Mouse (Mus musculus) MEL (cell line): ENCODE measurements around the gene Hps4. TPM values are rescaled to one million over a fixed set of nuclear protein-coding genes. Genes with fewer than 3 reads are reported as not detected.

Experiments
- DNase-seq: peaks from one replicate; pipeline ENCODE4 v3.0.0; 2011; ENCODE audit warnings: low read depth, low spot score
- H3K27ac ChIP-seq: 2 replicates; pipeline ENCODE4 v1.5.1; 2012; ENCODE audit warnings: low read depth, mild to moderate bottlenecking, control low read depth, low read length, moderate library complexity; ENCODE audit not compliant: control insufficient read depth
- H3K27me3 ChIP-seq, 2 experiments: fragments of 150-350 bp in 1 of 2; sonication (generic) in 1 of 2; 2 replicates each; pipeline ENCODE4 v1.6.1; 2012; ENCODE audit warnings: low read length in 2 of 2, mild to moderate bottlenecking in 2 of 2, improper control_type of control experiment in 1 of 2, moderate library complexity in 1 of 2; ENCODE audit not compliant: insufficient read depth in 2 of 2, control insufficient read depth in 1 of 2
- H3K36me3 ChIP-seq, 2 experiments: 2 replicates each; pipeline ENCODE4 v1.6.1; 2012 to 2014; ENCODE audit warnings: low read length in 2 of 2, improper control_type of control experiment in 1 of 2, inconsistent platforms in 1 of 2, mild to moderate bottlenecking in 1 of 2; ENCODE audit not compliant: insufficient read depth in 2 of 2, control insufficient read depth in 1 of 2
- H3K4me1 ChIP-seq, 2 experiments: fragments of 150-350 bp in 1 of 2; sonication (generic) in 1 of 2; 2 replicates each; pipeline ENCODE4 v1.6.1; 2012; ENCODE audit warnings: low read length in 2 of 2, improper control_type of control experiment in 1 of 2, mild to moderate bottlenecking in 1 of 2; ENCODE audit not compliant: insufficient read depth in 2 of 2, control insufficient read depth in 1 of 2
- H3K4me3 ChIP-seq, 2 experiments: fragments of 150-350 bp in 1 of 2; sonication (generic) in 1 of 2; 2 replicates each; pipeline ENCODE4 v1.5.1; 2012; ENCODE audit warnings: low read depth in 2 of 2, low read length in 2 of 2, mild to moderate bottlenecking in 2 of 2, moderate library complexity in 2 of 2, control low read depth in 1 of 2, improper control_type of control experiment in 1 of 2; ENCODE audit not compliant: control insufficient read depth in 1 of 2, insufficient read depth in 1 of 2
- H3K79me2 ChIP-seq: 2 replicates; pipeline ENCODE4 v1.6.1; 2012; ENCODE audit warnings: mild to moderate bottlenecking, low read length, moderate library complexity; ENCODE audit not compliant: control insufficient read depth, poor library complexity, insufficient read depth
- H3K9ac ChIP-seq: 2 replicates; pipeline ENCODE4 v1.6.1; 2012; ENCODE audit warnings: low read depth, mild to moderate bottlenecking, control low read depth, low read length, moderate library complexity; ENCODE audit not compliant: control insufficient read depth, poor library complexity, severe bottlenecking
- H3K9me3 ChIP-seq: fragments of 150-350 bp; sonication (generic); replicated peaks from 2 replicates; pipeline ENCODE4 v1.6.1; 2012; ENCODE audit warnings: mild to moderate bottlenecking, low read length, improper control_type of control experiment, moderate library complexity; ENCODE audit not compliant: insufficient read depth
- CHD1 ChIP-seq: IDR thresholded peaks from 2 replicates; pipeline ENCODE4 v1.6.1; 2012; ENCODE audit warnings: low read depth, mild to moderate bottlenecking, inconsistent platforms, low read length, improper control_type of control experiment
- CHD2 ChIP-seq: IDR thresholded peaks from 2 replicates; pipeline ENCODE4 v1.6.1; 2011; ENCODE audit warnings: low read length, improper control_type of control experiment
- CTCF ChIP-seq, 3 experiments: IDR thresholded peaks in 2 of 3; conservative IDR thresholded peaks in 1 of 3; 2 replicates each; pipeline ENCODE4 v1.5.1; 2011 to 2012; ENCODE audit warnings: low read length in 3 of 3, low read depth in 2 of 3, mild to moderate bottlenecking in 2 of 3, improper control_type of control experiment in 1 of 3, inconsistent platforms in 1 of 3, mixed read lengths in 1 of 3, moderate library complexity in 1 of 3; ENCODE audit not compliant: control insufficient read depth in 1 of 3, insufficient read depth in 1 of 3, poor library complexity in 1 of 3, severe bottlenecking in 1 of 3
- E2F4 ChIP-seq: IDR thresholded peaks from 2 replicates; pipeline ENCODE4 v1.6.1; 2011; ENCODE audit warnings: low read depth, low read length, improper control_type of control experiment, borderline replicate concordance
- EP300 ChIP-seq, 2 experiments: IDR thresholded peaks; 2 replicates each; pipeline ENCODE4 v1.6.1; 2011; ENCODE audit warnings: improper control_type of control experiment in 2 of 2, low read length in 2 of 2, low read depth in 1 of 2, mild to moderate bottlenecking in 1 of 2
- ETS1 ChIP-seq: IDR thresholded peaks from 2 replicates; pipeline ENCODE4 v1.6.1; 2012; ENCODE audit warnings: low read depth, mild to moderate bottlenecking, inconsistent platforms, low read length, improper control_type of control experiment, moderate library complexity
- GATA1 ChIP-seq: IDR thresholded peaks from 2 replicates; pipeline ENCODE4 v1.6.1; 2011; ENCODE audit warnings: low read depth, low read length, improper control_type of control experiment
- HCFC1 ChIP-seq: IDR thresholded peaks from 2 replicates; pipeline ENCODE4 v1.6.1; 2012; ENCODE audit warnings: low read depth, mild to moderate bottlenecking, inconsistent platforms, low read length, improper control_type of control experiment, moderate library complexity
- JUND ChIP-seq: IDR thresholded peaks from 2 replicates; pipeline ENCODE4 v1.6.1; 2011; ENCODE audit warnings: low read depth, mild to moderate bottlenecking, improper control_type of control experiment, low read length
- KAT2A ChIP-seq: conservative IDR thresholded peaks from 2 replicates; pipeline ENCODE4 v1.6.1; 2012; ENCODE audit warnings: low read depth, low read length, improper control_type of control experiment, inconsistent platforms
- MAX ChIP-seq: IDR thresholded peaks from 2 replicates; pipeline ENCODE4 v1.6.1; 2011; ENCODE audit warnings: low read length, improper control_type of control experiment
- MAZ ChIP-seq: IDR thresholded peaks from 2 replicates; pipeline ENCODE4 v1.6.1; 2012; ENCODE audit warnings: low read depth, mild to moderate bottlenecking, inconsistent platforms, low read length, improper control_type of control experiment
- MEF2A ChIP-seq: IDR thresholded peaks from 2 replicates; pipeline ENCODE4 v1.6.1; 2014; ENCODE audit warnings: low read depth, mild to moderate bottlenecking, inconsistent platforms, low read length, improper control_type of control experiment; ENCODE audit not compliant: poor library complexity, insufficient replicate concordance, severe bottlenecking; ENCODE audit errors: extremely low read depth
- MYB ChIP-seq: IDR thresholded peaks from 2 replicates; pipeline ENCODE4 v1.6.1; 2011; ENCODE audit warnings: mild to moderate bottlenecking, low read depth, low read length, improper control_type of control experiment
- MYC ChIP-seq: IDR thresholded peaks from 2 replicates; pipeline ENCODE4 v1.6.1; 2011; ENCODE audit warnings: low read depth, mild to moderate bottlenecking, low read length, improper control_type of control experiment, moderate library complexity
- NELFE ChIP-seq: IDR thresholded peaks from 2 replicates; pipeline ENCODE4 v1.6.1; 2011; ENCODE audit warnings: low read depth, low read length, improper control_type of control experiment
- NRF1 ChIP-seq: IDR thresholded peaks from 2 replicates; pipeline ENCODE4 v1.6.1; 2014; ENCODE audit warnings: low read depth, mild to moderate bottlenecking, inconsistent platforms, low read length, improper control_type of control experiment, moderate library complexity; ENCODE audit not compliant: poor library complexity, insufficient read depth, severe bottlenecking
- POLR2AphosphoS2 ChIP-seq: IDR thresholded peaks from 2 replicates; pipeline ENCODE4 v1.6.1; 2011; ENCODE audit warnings: low read length, improper control_type of control experiment
- POLR2AphosphoS5 ChIP-seq: IDR thresholded peaks from 2 replicates; pipeline ENCODE4 v1.6.1; 2012; ENCODE audit warnings: low read depth, borderline replicate concordance, mild to moderate bottlenecking, inconsistent platforms, low read length, moderate library complexity, mixed read lengths
- RAD21 ChIP-seq: IDR thresholded peaks from 2 replicates; pipeline ENCODE4 v1.6.1; 2011; ENCODE audit warnings: mild to moderate bottlenecking, low read depth, low read length, improper control_type of control experiment
- RCOR1 ChIP-seq: IDR thresholded peaks from 2 replicates; pipeline ENCODE4 v1.6.1; 2012; ENCODE audit warnings: low read depth, mild to moderate bottlenecking, inconsistent platforms, low read length, improper control_type of control experiment
- SIN3A ChIP-seq: IDR thresholded peaks from 2 replicates; pipeline ENCODE4 v1.6.1; 2012; ENCODE audit warnings: low read length, improper control_type of control experiment, inconsistent platforms
- SMC3 ChIP-seq: IDR thresholded peaks from 2 replicates; pipeline ENCODE4 v1.6.1; 2011; ENCODE audit warnings: low read depth, low read length, improper control_type of control experiment
- TAL1 ChIP-seq: IDR thresholded peaks from 2 replicates; pipeline ENCODE4 v1.6.1; 2012; ENCODE audit warnings: mild to moderate bottlenecking, inconsistent platforms, low read length, moderate library complexity, mixed read lengths
- TBP ChIP-seq: IDR thresholded peaks from 2 replicates; pipeline ENCODE4 v1.8.0; 2011; ENCODE audit warnings: low read depth, low read length, improper control_type of control experiment
- UBTF ChIP-seq: IDR thresholded peaks from 2 replicates; pipeline ENCODE4 v1.6.1; 2012; ENCODE audit warnings: low read depth, mild to moderate bottlenecking, inconsistent platforms, low read length, improper control_type of control experiment, moderate library complexity, borderline replicate concordance; ENCODE audit not compliant: insufficient read depth
- USF2 ChIP-seq, 2 experiments: IDR thresholded peaks; 2 replicates each; pipeline ENCODE4 v1.6.1; 2011 to 2012; ENCODE audit warnings: improper control_type of control experiment in 2 of 2, low read length in 2 of 2, borderline replicate concordance in 1 of 2, inconsistent platforms in 1 of 2, low read depth in 1 of 2, mild to moderate bottlenecking in 1 of 2; ENCODE audit not compliant: insufficient read depth in 1 of 2
- ZC3H11A ChIP-seq: IDR thresholded peaks from 2 replicates; pipeline ENCODE4 v1.6.1; 2012; ENCODE audit warnings: low read depth, mild to moderate bottlenecking, inconsistent platforms, low read length, improper control_type of control experiment
- ZKSCAN1 ChIP-seq: IDR thresholded peaks from 2 replicates; pipeline ENCODE4 v1.6.1; 2012; ENCODE audit warnings: low read depth, mild to moderate bottlenecking, inconsistent platforms, low read length, improper control_type of control experiment, moderate library complexity
- ZMIZ1 ChIP-seq: IDR thresholded peaks from 2 replicates; pipeline ENCODE4 v1.6.1; 2012; ENCODE audit warnings: low read depth, mild to moderate bottlenecking, inconsistent platforms, low read length, improper control_type of control experiment, moderate library complexity
- polyA plus RNA-seq, 2 experiments: library from polyadenylated mRNA; stranded (reverse) in 1 of 2; unstranded in 1 of 2; fragments of >175 nt in 1 of 2; fragments of >200 nt in 1 of 2; gene quantifications; 2 replicates each; pipeline versions ENCODE4 v1.2.1 to v1.2.4; 2012; ENCODE audit warnings: low replicate concordance in 2 of 2, low read depth in 1 of 2; ENCODE audit not compliant: insufficient read length in 2 of 2, insufficient read depth in 1 of 2, missing spikeins in 1 of 2
- total RNA-seq: library from RNA; depleted of rRNA; stranded (reverse); fragments of 300-350 nt; gene quantifications from 2 replicates; pipeline ENCODE4 v1.2.3, GENCODE M21; 2012

Gene Hps4
- total and polyA plus RNA-seq, 3 experiments = 37.1 to 41.7 TPM; not detected in 1

DNA sequence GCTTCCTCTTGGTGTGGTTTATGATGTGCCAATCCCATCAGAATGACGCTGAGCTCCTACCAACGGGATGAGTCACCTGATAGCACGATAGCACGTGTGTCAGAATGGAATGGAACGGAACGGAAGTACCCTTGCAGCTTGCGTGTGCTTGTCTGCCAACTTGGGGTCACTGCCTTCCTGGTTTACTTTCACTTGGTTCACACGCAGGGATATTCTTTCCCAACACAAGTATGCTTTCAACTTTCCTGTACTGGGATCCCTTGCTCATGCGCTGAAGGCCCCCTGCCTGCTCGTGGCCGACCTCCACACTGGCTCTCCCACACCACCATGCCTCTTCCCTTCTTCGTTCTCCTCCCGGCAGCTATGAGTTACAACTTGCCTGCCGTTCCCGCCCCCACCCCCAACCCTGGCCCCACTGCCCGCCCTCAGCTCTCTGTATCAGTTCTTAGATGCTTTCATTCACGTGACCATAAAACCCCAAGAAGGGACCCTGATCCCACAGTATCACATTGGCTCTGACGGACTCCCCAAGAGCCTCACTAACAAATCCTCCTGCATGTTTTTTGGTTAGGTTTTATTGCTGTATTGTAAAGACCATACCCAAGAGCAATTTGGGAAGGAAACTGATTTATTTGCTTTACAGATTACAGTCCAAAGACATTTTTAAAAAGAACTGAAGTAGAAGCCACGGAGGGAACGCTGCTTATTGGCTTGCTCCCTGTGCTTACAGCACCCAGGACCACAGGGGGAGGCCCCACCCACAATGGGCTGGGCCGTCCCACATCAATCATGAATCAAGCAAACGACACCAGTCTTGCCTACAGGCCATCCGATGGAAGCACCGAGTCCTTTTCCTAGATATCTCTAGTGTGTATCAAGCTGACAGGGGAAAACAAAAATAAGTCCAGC is 18.0 kb upstream of the Hps4 start (continued):
- TF ChIP-seq NRF1 (peak; percentile 48; the same call in 1 of the 2 replicates), CHD1 (no peak), MAX (peak; percentile 97), MYC (peak; percentile 99), MAZ (no peak), TBP (peak; percentile 51; the same call in 1 of the 2 replicates), E2F4 (no peak), CHD2 (no peak), CTCF (IDR thresholded peaks at IDR 0.05 in 2 of 3, conservative IDR thresholded peaks at IDR 0.05 in 1 of 3; ENCODE audit: control insufficient read depth in 1 of 3, insufficient read depth in 1 of 3, low read depth in 2 of 3, low read length in 3 of 3, poor library complexity in 1 of 3, severe bottlenecking in 1 of 3) (no peak), ZC3H11A (no peak), POLR2AphosphoS2 (peak; percentile 73), SMC3 (no peak), POLR2AphosphoS5 (no peak), ETS1 (peak; percentile 84), GATA1 (peak; percentile 65), JUND (peak; percentile 91), ZKSCAN1 (no peak), MEF2A (no peak), RCOR1 (no peak), KAT2A (no peak)

DNA sequence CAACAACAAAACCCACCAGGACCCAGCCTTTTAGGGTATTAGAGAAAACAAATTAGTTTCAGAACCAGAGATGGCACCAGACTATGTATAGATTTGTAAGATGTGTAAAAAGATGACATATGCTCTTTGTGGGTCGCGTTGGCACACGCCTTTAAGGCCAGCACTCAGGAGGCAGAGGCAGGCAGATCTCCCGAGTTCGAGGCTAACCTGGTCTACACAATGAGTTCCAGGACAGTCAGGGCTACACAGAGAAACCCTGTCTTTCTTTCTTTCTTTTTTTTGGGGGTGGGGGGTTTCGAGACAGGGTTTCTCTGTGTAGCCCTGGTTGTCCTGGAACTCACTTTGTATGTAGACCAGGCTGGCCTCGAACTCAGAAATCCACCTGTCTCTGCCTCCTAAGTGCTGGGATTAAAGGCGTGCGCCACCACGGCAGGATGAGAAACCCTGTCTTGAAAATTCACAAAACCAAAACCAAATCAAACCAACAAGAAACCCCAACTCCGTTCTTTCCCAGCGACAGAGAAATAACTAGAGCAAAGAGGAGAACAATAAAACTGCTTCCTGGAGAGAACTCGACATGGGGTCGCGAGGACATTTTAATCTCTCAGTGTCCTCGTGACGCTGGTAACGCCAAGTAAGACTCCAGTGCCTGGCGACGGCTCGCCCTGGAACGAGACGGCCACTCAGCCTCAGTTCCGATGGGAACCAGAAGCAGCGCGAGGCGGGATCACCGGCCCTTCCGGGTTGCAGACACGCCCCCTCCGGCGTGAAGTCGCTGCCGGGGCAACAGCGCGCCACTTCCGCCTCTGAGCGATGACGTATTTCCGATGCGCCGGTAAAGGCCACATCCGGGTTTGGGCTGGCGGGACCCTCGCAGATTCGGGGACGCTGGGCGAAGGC is 17.1 kb upstream of the Hps4 start, which contains the start of gene Tfip11:
Tfip11 (plus strand) TSS at position 813 of the 900 bp plus-strand sequence.
- no peaks in the 10 kb centered on the region for H3K27me3 ChIP-seq
- peaks cover 18% of the 10 kb centered on the region for H3K79me2 ChIP-seq
- H3K9ac ChIP-seq = peak within 1 kb of the TSS; percentile 79
- H3K9me3 ChIP-seq = no peaks in the 10 kb centered on the region
- H3K27ac ChIP-seq = peak within 1 kb of the TSS; percentile 85
- peaks cover 0 to 13% of the 10 kb centered on the region in 2 experiments; a peak in 3 of 4 replicates for H3K36me3 ChIP-seq
- peak within 1 kb of the TSS; percentile 70 to 88 for H3K4me3 ChIP-seq
- peak; percentile 96 for DNase-seq
- H3K4me1 ChIP-seq = peaks cover 0 to 17% of the 10 kb centered on the region in 2 experiments; a peak in 2 of 4 replicates
- TF ChIP-seq JUND (no peak), HCFC1 (peak; percentile 97), SIN3A (peak; percentile 99), CHD1 (0 out of 2 replicates have a peak, but pooled peaks have one; percentile 68), MYC (0 out of 2 replicates have a peak, but pooled peaks have one; percentile 37), RCOR1 (no peak), EP300 (IDR thresholded peaks at IDR 0.05; ENCODE audit: low read depth in 1 of 2, low read length in 2 of 2) (no peak), NELFE (peak; percentile 76), E2F4 (no peak), UBTF (no peak), NRF1 (no peak), TAL1 (no peak), MAX (peak; percentile 77), USF2 (IDR thresholded peaks at IDR 0.05; ENCODE audit: borderline replicate concordance in 1 of 2, insufficient read depth in 1 of 2, low read depth in 1 of 2, low read length in 2 of 2) (no peak), ZMIZ1 (no peak), MAZ (no peak; the same call in 1 of the 2 replicates), RAD21 (no peak), POLR2AphosphoS5 (no peak), MYB (no peak)
